Mouse (Mus musculus): ENCODE data around the gene Adgrd1.

- no peak for TF ChIP-seq FLI1 (IDR thresholded peaks at IDR 0.05; ENCODE audit: low read length)
- no peak for TF ChIP-seq GATA1 (IDR thresholded peaks at IDR 0.05; ENCODE audit: borderline replicate concordance, low read length)
Measured at GRCm38 (mm10) chr5:129181450-129181849, 84.9 kb downstream of the Adgrd1 start.

Data from megakaryocyte, embryonic 14.5 days (primary cell).